Mouse (Mus musculus) lung, postnatal 0 days (tissue): ENCODE results near the gene 1700017B05Rik.

ENCODE experiments used
- CTCF ChIP-seq: IDR thresholded peaks from 2 replicates; pipeline ENCODE4 v1.5.1; 2016; ENCODE audit warnings: antibody characterized with exemption, mild to moderate bottlenecking
- EP300 ChIP-seq: IDR thresholded peaks from 2 replicates; pipeline ENCODE4 v1.6.1; 2016; ENCODE audit warnings: antibody characterized with exemption, mild to moderate bottlenecking, control low read depth

GRCm38 (mm10) chr9:57251139-57251538 is 11.3 kb downstream of the 1700017B05Rik start:
- peak; percentile 32; the same call in 1 of the 2 replicates for TF ChIP-seq CTCF
- TF ChIP-seq EP300, result no peak
